Mouse (Mus musculus): ENCODE results near the gene Vta1. TPM values are rescaled to one million over a fixed set of nuclear protein-coding genes. Genes with fewer than 3 reads are reported as not detected.

The Vta1 gene
- polyA plus RNA-seq, 1 experiment: 113 TPM

DNA sequence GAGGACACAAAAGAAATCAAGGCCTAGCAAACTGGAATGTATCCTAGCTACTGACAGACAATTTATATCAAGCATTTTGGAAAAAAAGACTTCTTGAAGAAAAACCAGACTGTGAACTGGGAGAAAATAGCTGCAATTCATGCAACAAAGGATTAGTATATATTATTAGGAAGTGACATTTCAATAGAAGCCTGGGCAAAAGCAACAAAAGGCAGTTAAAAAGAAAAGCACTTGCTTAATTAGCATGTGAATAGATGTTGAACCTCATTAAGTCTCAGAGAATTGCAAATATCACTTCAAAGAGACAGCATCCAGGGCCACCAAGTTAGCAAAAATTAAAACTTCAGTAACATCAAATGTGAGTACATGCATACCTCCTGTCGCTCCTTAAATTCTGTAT, 2.1 kb downstream of the Vta1 start:
- H3K27ac ChIP-seq (ENCODE audit: insufficient read depth, low read length): no peak overlapping the region
- H3K4me3 ChIP-seq (ENCODE audit: low read depth, low read length): no peak overlapping the region

DNA sequence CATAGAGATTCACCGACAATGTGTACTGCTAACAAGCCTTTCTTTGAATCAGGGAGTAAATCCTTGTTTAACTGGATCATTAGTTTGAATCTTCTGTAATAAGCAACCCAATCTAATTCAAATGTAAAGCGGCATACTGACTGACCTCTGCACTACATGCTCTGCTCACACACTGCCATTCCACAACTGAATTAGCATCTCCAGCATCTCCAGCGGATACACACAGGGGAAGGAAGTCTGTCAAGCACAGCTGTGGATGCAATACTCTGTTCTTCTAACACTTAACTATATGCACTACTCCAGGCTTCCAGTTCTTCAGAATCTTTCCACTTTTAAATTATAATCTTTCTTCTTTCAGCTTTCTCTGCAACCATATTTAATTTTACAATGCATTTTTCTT, 15.0 kb downstream of the Vta1 start:
- no peaks in the 10 kb centered on the region for H3K36me3 ChIP-seq (ENCODE audit: control insufficient read depth, insufficient read depth, low read length, poor library complexity, severe bottlenecking)
- no peaks in the 10 kb centered on the region for H3K27me3 ChIP-seq (ENCODE audit: control insufficient read depth, insufficient read depth, low read length, poor library complexity, severe bottlenecking)
- no peaks in the 10 kb centered on the region for H3K9me3 ChIP-seq (replicated peaks; ENCODE audit: control insufficient read depth, insufficient read depth, low read length, poor library complexity, severe bottlenecking)
- H3K27ac ChIP-seq (ENCODE audit: insufficient read depth, low read length): no peak overlapping the region
- H3K9ac ChIP-seq (ENCODE audit: low read depth, poor library complexity, severe bottlenecking): no peak overlapping the region
- H3K4me3 ChIP-seq (ENCODE audit: low read depth, low read length): no peak overlapping the region
- no peaks in the 10 kb centered on the region for H3K4me1 ChIP-seq (ENCODE audit: control insufficient read depth, insufficient read depth, low read length)
- TF ChIP-seq EP300 (IDR thresholded peaks at IDR 0.05; ENCODE audit: insufficient read depth, low read depth, low read length) (no peak), POLR2A (IDR thresholded peaks at IDR 0.05; ENCODE audit: insufficient read depth, low read length) (no peak), CTCF (IDR thresholded peaks at IDR 0.05; ENCODE audit: low read depth, low read length) (no peak)

More for the DNA sequence above, 2.1 kb downstream of the Vta1 start:
- Histone ChIP-seq H3K27me3 (ENCODE audit: control insufficient read depth, insufficient read depth, low read length, poor library complexity, severe bottlenecking) (no peaks in the 10 kb centered on the region), H3K36me3 (ENCODE audit: control insufficient read depth, insufficient read depth, low read length, poor library complexity, severe bottlenecking) (no peaks in the 10 kb centered on the region), H3K9ac (ENCODE audit: low read depth, poor library complexity, severe bottlenecking) (no peak overlapping the region), H3K9me3 (replicated peaks; ENCODE audit: control insufficient read depth, insufficient read depth, low read length, poor library complexity, severe bottlenecking) (no peaks in the 10 kb centered on the region), H3K4me1 (ENCODE audit: control insufficient read depth, insufficient read depth, low read length) (no peaks in the 10 kb centered on the region)
- TF ChIP-seq POLR2A (IDR thresholded peaks at IDR 0.05; ENCODE audit: insufficient read depth, low read length): no peak
- no peak for TF ChIP-seq CTCF (IDR thresholded peaks at IDR 0.05; ENCODE audit: low read depth, low read length)
- no peak for TF ChIP-seq EP300 (IDR thresholded peaks at IDR 0.05; ENCODE audit: insufficient read depth, low read depth, low read length)

DNA sequence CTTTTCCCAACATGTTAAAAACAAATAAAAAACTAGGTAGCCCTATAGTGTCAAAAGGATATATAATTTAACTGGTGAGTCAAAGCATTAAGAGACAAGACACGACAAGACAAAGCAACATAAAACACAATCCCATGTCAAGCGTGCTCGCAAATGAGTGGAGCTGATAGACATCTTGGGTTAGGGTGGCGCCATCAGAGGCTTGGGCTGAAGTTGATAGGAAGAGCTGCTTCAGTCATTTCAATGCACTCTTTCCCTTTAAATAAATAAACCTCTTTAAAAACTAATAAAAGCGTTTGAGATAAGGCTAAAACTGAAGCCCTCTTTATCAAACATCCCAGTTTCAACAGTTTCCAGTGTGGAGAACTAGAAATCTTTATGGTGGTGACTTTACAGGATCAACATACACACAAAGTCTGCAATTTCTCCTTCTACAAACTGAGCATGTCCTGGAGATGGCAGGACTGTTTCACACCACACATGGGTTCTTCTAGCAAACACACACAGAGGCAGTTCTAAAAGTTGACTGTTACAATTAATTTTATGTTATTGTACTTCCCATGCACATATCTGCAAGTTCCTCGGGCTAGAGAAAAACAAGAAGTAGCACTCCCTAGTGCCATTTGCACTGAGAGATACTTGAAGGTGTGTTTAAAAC, 16.4 kb downstream of the Vta1 start:
- Histone ChIP-seq H3K27ac (ENCODE audit: insufficient read depth, low read length) (no peak overlapping the region), H3K9ac (ENCODE audit: low read depth, poor library complexity, severe bottlenecking) (no peak overlapping the region), H3K36me3 (ENCODE audit: control insufficient read depth, insufficient read depth, low read length, poor library complexity, severe bottlenecking) (no peaks in the 10 kb centered on the region), H3K4me1 (ENCODE audit: control insufficient read depth, insufficient read depth, low read length) (no peaks in the 10 kb centered on the region), H3K27me3 (ENCODE audit: control insufficient read depth, insufficient read depth, low read length, poor library complexity, severe bottlenecking) (no peaks in the 10 kb centered on the region), H3K9me3 (replicated peaks; ENCODE audit: control insufficient read depth, insufficient read depth, low read length, poor library complexity, severe bottlenecking) (no peaks in the 10 kb centered on the region), H3K4me3 (ENCODE audit: low read depth, low read length) (no peak overlapping the region)
- TF ChIP-seq EP300 (IDR thresholded peaks at IDR 0.05; ENCODE audit: insufficient read depth, low read depth, low read length): no peak
- TF ChIP-seq CTCF (IDR thresholded peaks at IDR 0.05; ENCODE audit: low read depth, low read length): no peak
- no peak for TF ChIP-seq POLR2A (IDR thresholded peaks at IDR 0.05; ENCODE audit: insufficient read depth, low read length)

DNA sequence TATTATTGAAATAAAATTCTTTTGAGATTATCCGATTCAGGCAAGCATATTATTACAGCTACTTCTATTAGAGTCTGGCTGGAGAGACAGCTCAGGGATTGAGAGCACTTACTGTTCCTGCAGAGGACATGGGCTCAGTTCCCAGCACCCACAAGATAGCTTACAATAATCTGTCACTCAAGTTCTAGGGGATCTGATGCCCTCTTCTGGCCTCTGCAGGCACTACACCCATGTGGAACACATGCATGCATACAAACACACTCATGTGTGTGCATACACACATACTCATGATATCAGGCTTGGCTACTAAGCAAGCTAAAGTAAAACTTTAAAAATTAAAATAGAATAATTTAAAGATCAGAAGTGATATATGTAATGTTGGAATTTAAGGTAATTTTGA, 19.7 kb downstream of the Vta1 start:
- Histone ChIP-seq H3K36me3 (ENCODE audit: control insufficient read depth, insufficient read depth, low read length, poor library complexity, severe bottlenecking) (no peaks in the 10 kb centered on the region), H3K27ac (ENCODE audit: insufficient read depth, low read length) (no peak overlapping the region), H3K9ac (ENCODE audit: low read depth, poor library complexity, severe bottlenecking) (no peak overlapping the region), H3K9me3 (replicated peaks; ENCODE audit: control insufficient read depth, insufficient read depth, low read length, poor library complexity, severe bottlenecking) (no peaks in the 10 kb centered on the region), H3K4me3 (ENCODE audit: low read depth, low read length) (no peak overlapping the region), H3K4me1 (ENCODE audit: control insufficient read depth, insufficient read depth, low read length) (no peaks in the 10 kb centered on the region), H3K27me3 (ENCODE audit: control insufficient read depth, insufficient read depth, low read length, poor library complexity, severe bottlenecking) (no peaks in the 10 kb centered on the region)
- TF ChIP-seq EP300 (IDR thresholded peaks at IDR 0.05; ENCODE audit: insufficient read depth, low read depth, low read length): no peak
- no peak for TF ChIP-seq POLR2A (IDR thresholded peaks at IDR 0.05; ENCODE audit: insufficient read depth, low read length)
- TF ChIP-seq CTCF (IDR thresholded peaks at IDR 0.05; ENCODE audit: low read depth, low read length): no peak

DNA sequence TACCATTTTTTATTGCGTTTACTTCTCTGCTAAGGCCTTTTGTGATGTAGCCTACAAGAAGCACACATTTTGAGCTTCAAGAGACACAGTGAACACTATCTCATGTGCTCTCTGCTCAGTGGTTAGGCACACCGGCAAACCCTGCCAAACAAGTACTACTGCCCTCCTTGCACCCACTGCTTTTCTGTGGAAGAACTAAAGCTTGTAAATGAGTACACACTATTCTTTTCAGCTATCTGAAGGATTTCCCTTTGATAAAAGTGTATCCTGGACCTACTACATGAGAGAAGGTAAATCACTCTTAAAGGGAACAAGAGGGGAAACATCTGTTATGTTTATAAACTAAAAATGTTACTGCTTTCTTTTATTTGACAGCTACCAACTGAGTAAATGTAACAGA, 39.2 kb downstream of the Vta1 start:
- Histone ChIP-seq H3K4me3 (ENCODE audit: low read depth, low read length) (no peak overlapping the region), H3K27ac (ENCODE audit: insufficient read depth, low read length) (no peak overlapping the region), H3K27me3 (ENCODE audit: control insufficient read depth, insufficient read depth, low read length, poor library complexity, severe bottlenecking) (no peaks in the 10 kb centered on the region), H3K9ac (ENCODE audit: low read depth, poor library complexity, severe bottlenecking) (no peak overlapping the region), H3K9me3 (replicated peaks; ENCODE audit: control insufficient read depth, insufficient read depth, low read length, poor library complexity, severe bottlenecking) (no peaks in the 10 kb centered on the region), H3K4me1 (ENCODE audit: control insufficient read depth, insufficient read depth, low read length) (no peaks in the 10 kb centered on the region), H3K36me3 (ENCODE audit: control insufficient read depth, insufficient read depth, low read length, poor library complexity, severe bottlenecking) (no peaks in the 10 kb centered on the region; the same call in 1 of the 2 replicates)
- no peak for TF ChIP-seq CTCF (IDR thresholded peaks at IDR 0.05; ENCODE audit: low read depth, low read length)
- TF ChIP-seq EP300 (IDR thresholded peaks at IDR 0.05; ENCODE audit: insufficient read depth, low read depth, low read length): no peak
- TF ChIP-seq POLR2A (IDR thresholded peaks at IDR 0.05; ENCODE audit: insufficient read depth, low read length): no peak

DNA sequence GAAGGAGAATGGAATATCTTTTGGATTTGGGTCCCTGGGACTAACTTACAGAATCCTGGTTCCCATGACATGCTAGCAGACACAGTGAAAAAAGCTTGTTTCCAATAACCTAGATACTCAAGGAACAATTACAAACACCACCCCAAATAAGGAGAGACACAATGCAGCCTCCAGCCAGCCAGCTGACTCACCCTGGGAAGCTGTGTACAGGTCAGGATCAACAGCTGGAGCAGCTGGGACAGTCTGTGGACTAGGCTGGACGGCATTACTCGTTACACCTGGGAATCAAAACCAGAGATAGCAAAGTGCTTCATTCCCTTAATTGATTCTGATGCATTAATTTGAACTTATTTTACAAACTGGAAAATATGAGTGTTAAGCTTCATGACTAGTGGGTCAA, 44.5 kb downstream of the Vta1 start:
- no peak overlapping the region for H3K9ac ChIP-seq (ENCODE audit: low read depth, poor library complexity, severe bottlenecking)
- TF ChIP-seq POLR2A (IDR thresholded peaks at IDR 0.05; ENCODE audit: insufficient read depth, low read length) (no peak), CTCF (IDR thresholded peaks at IDR 0.05; ENCODE audit: low read depth, low read length) (no peak), EP300 (IDR thresholded peaks at IDR 0.05; ENCODE audit: insufficient read depth, low read depth, low read length) (no peak)
- no peaks in the 10 kb centered on the region; the same call in 1 of the 2 replicates for H3K36me3 ChIP-seq (ENCODE audit: control insufficient read depth, insufficient read depth, low read length, poor library complexity, severe bottlenecking)
- no peak overlapping the region for H3K27ac ChIP-seq (ENCODE audit: insufficient read depth, low read length)
- no peak overlapping the region for H3K4me3 ChIP-seq (ENCODE audit: low read depth, low read length)
- H3K4me1 ChIP-seq (ENCODE audit: control insufficient read depth, insufficient read depth, low read length): no peaks in the 10 kb centered on the region
- no peaks in the 10 kb centered on the region for H3K27me3 ChIP-seq (ENCODE audit: control insufficient read depth, insufficient read depth, low read length, poor library complexity, severe bottlenecking)
- H3K9me3 ChIP-seq (replicated peaks; ENCODE audit: control insufficient read depth, insufficient read depth, low read length, poor library complexity, severe bottlenecking): no peaks in the 10 kb centered on the region

Data from ES-Bruce4 (cell line).